14 mouse cellular contexts compared by ENCODE assay signal in genomic region chr8:83215065-83215464, GRCm38 (mm10). TPM values are rescaled to one million over a fixed set of nuclear protein-coding genes. Genes with fewer than 3 reads are reported as not detected.
DNase-seq lines count a peak whose midpoint lies in the region; ATAC-seq and TF ChIP-seq lines count a peak whose summit lies in the region.
"Had no signal": no experiment of that assay in that cellular context is flagged by ENCODE, and none has a peak within 500 bp of the region (broad histone marks: within the 10 kb centered on the region; RNA-seq: fewer than 3 reads in every experiment).

No protein-coding gene starts in this region.

- intact Hi-C loops in left cerebral cortex, postnatal 25 days (cut with DNase I), result no loop called here

- H3K4me3 ChIP-seq in forebrain, embryonic 10.5 days, result no peak overlapping the region
- H3K4me3 ChIP-seq in forebrain, embryonic 14.5 days (ENCODE audit: low read depth, low read length), result no peak overlapping the region
- H3K4me3 ChIP-seq in G1E (ENCODE audit: low read depth, low read length), result no peak overlapping the region
- H3K4me3 ChIP-seq in limb, embryonic 10.5 days, result no peak overlapping the region
- H3K4me3 ChIP-seq: hindbrain, embryonic 15.5 days; limb, embryonic 13.5 days; midbrain, embryonic 15.5 days had no signal

- no peak for TF ChIP-seq CTCF in G1E (IDR thresholded peaks at IDR 0.05; ENCODE audit: low read depth, low read length)

- no peak for DNase-seq in forebrain, embryonic 10.5 days (ENCODE audit: extremely low spot score, low spot score)
- no peak for DNase-seq in forebrain, embryonic 14.5 days (ENCODE audit: low spot score)
- no peak for DNase-seq in G1E (ENCODE audit: low spot score)
- peak; percentile 24 for DNase-seq in heart, adult 9 months (ENCODE audit: low spot score in 2 of 2)
- DNase-seq in limb, embryonic 10.5 days (ENCODE audit: low spot score), result no peak
- no peak for DNase-seq in left cerebral cortex, postnatal 25 days (ENCODE audit: low spot score in 2 of 2)
- no peak for DNase-seq in gastrocnemius, postnatal 10 days
- DNase-seq in right cerebral cortex, adult 2 months (ENCODE audit: low spot score in 2 of 2), result no peak
- DNase-seq: B cell, adult 2 months; cerebellum, adult 18-20 months; thymus, adult 18-20 months had no signal

- H3K9ac ChIP-seq in forebrain, embryonic 14.5 days (ENCODE audit: low read length), result no peak overlapping the region
- H3K9ac ChIP-seq: hindbrain, embryonic 15.5 days; limb, embryonic 13.5 days; midbrain, embryonic 15.5 days had no signal

- WGBS in forebrain, embryonic 10.5 days, result 74% methylated on average over 5 of the region's 5 CpGs
- 67% methylated on average over 5 of the region's 5 CpGs for WGBS in forebrain, embryonic 14.5 days
- 70% methylated on average over 5 of the region's 5 CpGs for WGBS in limb, embryonic 10.5 days

- peak overlapping the region; percentile 26; the same call in 1 of the 2 replicates for H3K27ac ChIP-seq in forebrain, embryonic 10.5 days
- no peak overlapping the region; the same call in 1 of the 2 replicates for H3K27ac ChIP-seq in forebrain, embryonic 14.5 days (ENCODE audit: low read depth, low read length)
- 0 out of 2 replicates have a peak overlapping the region, but pooled peaks have one; percentile 25 for H3K27ac ChIP-seq in limb, embryonic 10.5 days
- H3K27ac ChIP-seq: hindbrain, embryonic 15.5 days; limb, embryonic 13.5 days; midbrain, embryonic 15.5 days had no signal

- H3K9me3 ChIP-seq in forebrain, embryonic 10.5 days, result no peaks in the 10 kb centered on the region
- H3K9me3 ChIP-seq in forebrain, embryonic 14.5 days (replicated peaks; ENCODE audit: control insufficient read depth, low read length), result no peaks in the 10 kb centered on the region
- no peaks in the 10 kb centered on the region for H3K9me3 ChIP-seq in G1E (replicated peaks)
- H3K9me3 ChIP-seq in limb, embryonic 10.5 days (replicated peaks), result no peaks in the 10 kb centered on the region
- H3K9me3 ChIP-seq: hindbrain, embryonic 15.5 days; limb, embryonic 13.5 days; midbrain, embryonic 15.5 days had no signal

- no peak overlapping the region for H3K4me2 ChIP-seq in forebrain, embryonic 14.5 days (ENCODE audit: low read length)
- H3K4me2 ChIP-seq: hindbrain, embryonic 15.5 days; limb, embryonic 13.5 days; midbrain, embryonic 15.5 days had no signal

- H3K36me3 ChIP-seq in forebrain, embryonic 10.5 days (replicated peaks), result peaks cover 25% of the 10 kb centered on the region
- peaks cover 8% of the 10 kb centered on the region; the same call in 1 of the 2 replicates for H3K36me3 ChIP-seq in forebrain, embryonic 14.5 days (ENCODE audit: control insufficient read depth, insufficient read depth, low read length)
- no peaks in the 10 kb centered on the region for H3K36me3 ChIP-seq in G1E (replicated peaks)
- H3K36me3 ChIP-seq in limb, embryonic 10.5 days, result peaks cover 4% of the 10 kb centered on the region; the same call in 1 of the 2 replicates
- H3K36me3 ChIP-seq: limb, embryonic 13.5 days; midbrain, embryonic 15.5 days had no signal

- ATAC-seq in forebrain, embryonic 14.5 days, result no peak
- peak; percentile 80 for ATAC-seq in G1E (ENCODE audit: extremely low read depth, insufficient number of reproducible peaks, low FRiP score, poor library complexity, severe bottlenecking)
- ATAC-seq: midbrain, embryonic 15.5 days had no signal

- no peaks in the 10 kb centered on the region for H3K27me3 ChIP-seq in forebrain, embryonic 10.5 days (ENCODE audit: poor library complexity, severe bottlenecking)
- H3K27me3 ChIP-seq in forebrain, embryonic 14.5 days (replicated peaks; ENCODE audit: control insufficient read depth, insufficient read depth, low read length), result no peaks in the 10 kb centered on the region
- peaks cover 9% of the 10 kb centered on the region; the same call in 1 of the 2 replicates for H3K27me3 ChIP-seq in G1E (ENCODE audit: insufficient read depth, low read length)
- H3K27me3 ChIP-seq in limb, embryonic 10.5 days (ENCODE audit: low read depth, poor library complexity, severe bottlenecking), result no peaks in the 10 kb centered on the region
- H3K27me3 ChIP-seq: hindbrain, embryonic 15.5 days; limb, embryonic 13.5 days; midbrain, embryonic 15.5 days had no signal

- peaks cover 6% of the 10 kb centered on the region; the same call in 1 of the 2 replicates for H3K4me1 ChIP-seq in forebrain, embryonic 10.5 days
- no peaks in the 10 kb centered on the region for H3K4me1 ChIP-seq in forebrain, embryonic 14.5 days (ENCODE audit: control insufficient read depth, insufficient read depth, low read length)
- H3K4me1 ChIP-seq in G1E (ENCODE audit: insufficient read depth, low read depth, low read length), result peaks cover 14% of the 10 kb centered on the region
- no peaks in the 10 kb centered on the region for H3K4me1 ChIP-seq in limb, embryonic 10.5 days
- H3K4me1 ChIP-seq: hindbrain, embryonic 15.5 days; limb, embryonic 13.5 days; midbrain, embryonic 15.5 days had no signal

RNA-seq across cellular contexts. Expression of gene Gm10645, which starts 49.1 kb away (rescaled TPM):
- polyA plus RNA-seq in forebrain, embryonic 10.5 days (2016; fragmentation: Nextera tagmentation; extraction: Ambion mirVana), result 1.4 and 2.3 TPM in 2 replicates
- polyA plus RNA-seq in forebrain, embryonic 14.5 days (2014; fragmentation: Nextera tagmentation; extraction: Ambion mirVana), result 7.9 and 8.2 TPM in 2 replicates
- total RNA-seq in G1E (2014; fragmentation: Nextera tagmentation) (not detected in 2 replicates), G1E (2017) (not detected in 2 replicates)
- not detected in 2 replicates for polyA plus RNA-seq in G1E (2012)
- polyA plus RNA-seq in limb, embryonic 10.5 days (2016; fragmentation: Nextera tagmentation; extraction: Ambion mirVana), result 0.60 and 1.3 TPM in 2 replicates
- total RNA-seq in left cerebral cortex, postnatal 25 days (2021), result 1 to 10 TPM; 1.6 to 3.0 TPM
- total RNA-seq in gastrocnemius, postnatal 10 days (2021), result under 1 TPM in 1 of 2 experiments, not detected in 1; 0.32 TPM

RNA-seq across cellular contexts. Expression of gene Tbc1d9, which starts 49.9 kb away (rescaled TPM):
- polyA plus RNA-seq in forebrain, embryonic 10.5 days (2016; fragmentation: Nextera tagmentation; extraction: Ambion mirVana), result 2.4 and 3.6 TPM in 2 replicates
- 16.6 and 18.8 TPM in 2 replicates for polyA plus RNA-seq in forebrain, embryonic 14.5 days (2014; fragmentation: Nextera tagmentation; extraction: Ambion mirVana)
- total RNA-seq in G1E (2014; fragmentation: Nextera tagmentation) (not detected in 2 replicates), G1E (2017) (0.05 TPM in 1 of 2 replicates, not detected in the other)
- polyA plus RNA-seq in G1E (2012), result not detected in 2 replicates
- polyA plus RNA-seq in limb, embryonic 10.5 days (2016; fragmentation: Nextera tagmentation; extraction: Ambion mirVana), result 1.1 and 1.7 TPM in 2 replicates
- 100 to 1,000 TPM in 1 of 2 experiments, 10 to 100 TPM in 1; 98.7 to 106 TPM for total RNA-seq in left cerebral cortex, postnatal 25 days (2021)
- total RNA-seq in gastrocnemius, postnatal 10 days (2021), result 1 to 10 TPM; 2.4 to 3.3 TPM

Comparison
In these comparisons a context has a peak if more than half of its experiments do, and no peak if none do; other contexts are left out.
1. DNase-seq: peak in heart, adult 9 months (2 of 2); none in forebrain, embryonic 10.5 days (single experiment), forebrain, embryonic 14.5 days (single experiment), G1E (single experiment), limb, embryonic 10.5 days (single experiment), left cerebral cortex, postnatal 25 days (0 of 2), gastrocnemius, postnatal 10 days (single experiment) and right cerebral cortex, adult 2 months (0 of 2).